Mouse (Mus musculus): Measurements from ENCODE around the gene Gm10283. TPM values are rescaled to one million over a fixed set of nuclear protein-coding genes. Genes with fewer than 3 reads are reported as not detected.
"Not testable (repeated sequence)": the region's sequence is repeated elsewhere in the genome, so short reads cannot be mapped to it uniquely, and the experiment has no call there.

Gene Gm10283
- not detected for total RNA-seq (2021)
- long read RNA-seq, experiment 1: 0 reads
- long read RNA-seq, experiment 2: 0 reads

GRCm38 (mm10) chr8:60503098-60503497 is at the start of gene Gm10283:
TSS of gene Gm10283 (minus strand) at chr8:60503198.
- no peak for DNase-seq (ENCODE audit: low spot score in 2 of 2)

DNA sequence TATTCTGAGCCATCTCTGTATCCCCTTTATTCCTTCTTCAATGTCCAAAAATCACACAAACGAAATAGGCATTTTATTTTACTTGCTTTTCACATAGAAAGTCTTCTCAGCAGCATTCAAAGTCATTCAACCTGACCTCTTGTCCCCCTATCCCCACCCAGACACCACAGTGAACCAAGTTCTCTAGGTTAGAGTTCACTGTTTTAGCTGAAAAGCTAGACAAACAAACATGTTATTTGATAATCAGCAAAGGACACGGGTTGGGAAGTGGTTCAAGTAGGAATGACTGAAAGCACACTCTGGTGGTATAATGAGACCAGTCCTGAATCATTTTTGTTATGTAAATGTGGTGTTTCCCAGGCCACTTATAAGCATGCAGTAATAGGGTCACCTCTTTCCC is 31.9 kb upstream of the Gm10283 start:
- DNase-seq (ENCODE audit: low spot score in 2 of 2): no peak

- no peak for DNase-seq (ENCODE audit: low spot score in 2 of 2)
These were observed 15.3 kb upstream of the Gm10283 start for GRCm38 (mm10) chr8:60518286-60518685.

DNA sequence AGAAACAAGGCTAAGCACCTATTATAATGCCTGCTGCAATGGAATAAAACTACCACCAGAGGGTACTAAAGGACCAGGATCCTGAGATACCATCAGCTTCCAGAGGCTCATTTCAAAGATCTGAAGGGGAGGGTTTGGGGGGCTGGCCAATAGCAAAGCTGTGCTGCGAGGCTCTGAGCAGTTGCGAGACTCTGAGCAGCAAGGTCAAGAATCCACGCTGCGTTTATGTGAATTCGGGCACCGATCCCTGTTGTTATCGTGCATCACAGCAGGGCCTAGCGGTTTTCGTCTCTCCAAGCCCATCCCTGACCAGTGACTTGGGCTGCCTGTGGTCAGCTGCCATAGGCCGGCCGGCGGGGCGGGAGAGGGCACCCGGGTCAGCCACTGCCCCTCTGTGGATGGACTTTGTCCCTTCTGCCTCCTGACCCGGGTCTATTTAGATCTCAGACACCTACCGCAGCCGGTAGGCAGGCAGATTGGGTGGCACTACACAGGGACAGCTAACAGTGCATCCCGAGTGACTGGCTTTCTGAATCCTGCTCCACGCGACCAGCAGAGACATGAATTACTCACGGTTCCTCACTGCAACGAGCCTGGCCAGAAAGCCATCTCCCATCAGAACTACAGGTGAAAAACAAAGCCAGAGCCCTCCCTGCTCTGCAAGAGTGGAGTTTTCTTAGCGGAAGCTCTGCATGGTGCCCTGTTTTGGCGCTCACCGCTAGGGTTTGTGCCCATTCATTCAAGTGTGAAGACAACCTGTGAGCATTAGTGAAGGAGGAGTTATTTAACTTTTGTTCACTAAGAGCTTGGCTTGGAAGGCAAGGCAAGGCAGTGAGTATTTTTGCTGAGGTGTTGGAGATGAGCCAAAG is 2.9 kb upstream of the Gm10283 start, which contains the start of gene Aadat:
TSS of gene Aadat (plus strand) at position 280 of the 869 bp plus-strand sequence.
- DNase-seq (ENCODE audit: low spot score in 2 of 2): peak in 1 of 2 experiments; percentile 67

DNA sequence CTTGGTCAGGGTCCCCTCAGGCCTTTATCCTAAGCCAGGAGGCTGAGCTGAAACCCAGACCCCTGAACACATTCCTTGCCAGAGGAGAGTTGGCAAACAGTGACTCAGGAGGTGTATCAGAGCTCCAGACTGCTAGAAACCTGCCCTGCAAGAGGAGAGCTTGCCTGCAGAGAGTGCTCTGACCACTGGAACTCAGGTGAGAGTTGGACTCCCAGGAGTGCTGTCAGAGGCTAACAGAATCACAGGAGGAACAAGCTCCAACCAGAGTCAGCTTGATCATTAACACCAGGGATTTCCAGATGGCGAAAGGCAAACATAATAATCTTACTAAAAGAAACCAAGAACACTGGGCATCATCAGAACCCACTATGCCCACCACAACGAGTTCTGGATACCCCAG is 8.0 kb downstream of the Gm10283 start:
- DNase-seq (ENCODE audit: low spot score in 2 of 2): not testable (repeated sequence)

DNA sequence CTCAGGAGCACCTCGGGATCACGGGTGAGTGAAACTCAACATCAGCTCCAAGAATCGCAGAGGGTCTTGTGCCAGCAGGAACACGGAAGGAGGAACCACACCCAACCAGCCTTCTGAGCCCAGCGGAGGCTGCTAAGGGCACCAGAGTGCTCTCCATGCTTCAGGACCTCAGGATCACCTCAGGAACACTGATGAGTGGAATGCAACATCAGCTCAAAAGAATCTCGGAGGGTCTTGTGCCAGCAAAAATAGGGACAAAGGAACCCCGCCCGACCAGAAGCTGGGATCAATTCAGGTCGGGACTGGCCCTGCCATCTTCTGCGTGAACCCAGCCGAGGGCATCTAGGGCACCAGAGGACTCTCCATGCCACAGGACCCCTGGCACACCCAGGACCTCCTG is 8.4 kb downstream of the Gm10283 start:
- no peak for DNase-seq (ENCODE audit: low spot score in 2 of 2)

- DNase-seq (ENCODE audit: low spot score in 2 of 2): no peak
These were observed 10.5 kb downstream of the Gm10283 start for GRCm38 (mm10) chr8:60492471-60492870.

DNA sequence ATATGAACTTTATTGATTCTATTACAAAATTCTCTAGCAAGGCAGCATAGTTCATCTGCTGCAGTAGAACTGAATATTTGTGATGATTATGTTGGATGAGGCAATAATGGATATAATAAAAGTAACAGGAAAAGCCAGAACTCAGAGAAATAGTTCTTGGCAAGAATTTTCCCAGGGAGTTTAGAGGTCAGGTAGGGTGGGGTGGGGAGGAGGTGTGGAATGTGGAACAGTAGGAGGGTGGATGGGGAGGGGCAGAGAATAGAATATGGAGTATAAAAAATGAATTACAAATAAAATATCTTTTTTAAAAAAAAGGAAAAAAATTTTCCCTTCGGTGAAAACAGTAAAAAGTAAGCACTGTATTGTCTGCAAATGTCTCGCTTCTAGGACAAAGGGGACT is 11.1 kb downstream of the Gm10283 start:
- no peak for DNase-seq (ENCODE audit: low spot score in 2 of 2)

DNA sequence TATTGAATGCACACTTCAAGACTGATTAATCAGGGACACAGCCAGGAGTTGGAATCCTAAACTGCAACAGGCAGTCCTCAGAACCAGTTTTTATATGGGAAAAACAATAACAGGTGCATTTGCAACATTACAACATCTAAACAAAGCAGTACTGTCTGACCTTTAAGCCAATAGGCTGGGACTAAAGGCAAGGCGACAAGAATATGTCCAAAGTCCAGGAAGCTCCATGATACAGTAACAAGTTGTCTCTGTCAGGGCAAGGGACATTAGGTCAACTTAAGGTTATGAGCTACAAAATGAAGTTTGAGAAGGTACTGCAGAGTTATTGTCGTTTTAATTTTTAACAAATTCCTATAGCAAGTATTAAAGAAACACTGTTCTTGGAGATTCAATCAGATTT is 12.9 kb downstream of the Gm10283 start:
- DNase-seq (ENCODE audit: low spot score in 2 of 2): no peak

GRCm38 (mm10) chr8:60466686-60467335 is 36.2 kb downstream of the Gm10283 start:
- peak; percentile 23 to 59 for DNase-seq (ENCODE audit: low spot score in 2 of 2)

- DNase-seq (ENCODE audit: low spot score in 2 of 2): no peak
These were observed 53.7 kb downstream of the Gm10283 start for GRCm38 (mm10) chr8:60449296-60449695.

DNA sequence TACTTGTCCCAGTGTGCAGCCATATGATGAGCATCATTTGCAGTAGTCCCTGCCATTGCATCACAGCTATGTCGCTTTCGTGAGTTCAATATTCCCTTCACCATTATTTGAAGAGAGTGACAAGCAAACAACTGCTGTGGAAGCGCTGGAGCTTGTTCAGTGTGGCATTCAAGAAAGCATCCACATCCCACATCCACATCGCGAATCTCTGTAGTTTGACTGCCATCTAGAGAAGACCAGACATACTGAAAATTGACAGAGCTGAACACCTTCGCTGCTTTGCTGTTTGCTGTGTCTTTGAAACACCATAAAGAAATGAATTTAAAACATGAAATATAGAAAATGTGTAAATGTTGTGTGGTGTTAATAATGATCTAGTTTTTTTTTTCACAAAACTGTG is 58.0 kb downstream of the Gm10283 start:
- DNase-seq (ENCODE audit: low spot score in 2 of 2): no peak

DNA sequence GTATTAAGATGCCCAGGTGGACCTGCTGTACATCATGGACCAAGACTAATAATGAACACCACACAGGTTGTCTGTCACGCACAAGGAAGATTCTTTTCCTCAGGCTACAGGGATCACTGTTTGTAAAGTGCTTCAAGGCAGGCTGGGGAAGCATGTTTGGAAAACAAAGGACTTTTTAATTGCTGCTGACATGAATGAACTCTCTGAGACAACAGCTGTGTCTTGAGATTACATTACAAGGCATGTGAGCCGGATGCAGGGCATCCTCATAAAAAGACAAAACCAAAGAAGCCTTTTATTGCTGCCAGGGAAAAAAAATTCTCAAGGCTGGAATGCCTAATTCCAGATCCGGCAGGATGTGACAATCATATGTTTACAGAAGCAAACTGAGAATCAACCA is 64.4 kb downstream of the Gm10283 start:
- DNase-seq (ENCODE audit: low spot score in 2 of 2): no peak

DNA sequence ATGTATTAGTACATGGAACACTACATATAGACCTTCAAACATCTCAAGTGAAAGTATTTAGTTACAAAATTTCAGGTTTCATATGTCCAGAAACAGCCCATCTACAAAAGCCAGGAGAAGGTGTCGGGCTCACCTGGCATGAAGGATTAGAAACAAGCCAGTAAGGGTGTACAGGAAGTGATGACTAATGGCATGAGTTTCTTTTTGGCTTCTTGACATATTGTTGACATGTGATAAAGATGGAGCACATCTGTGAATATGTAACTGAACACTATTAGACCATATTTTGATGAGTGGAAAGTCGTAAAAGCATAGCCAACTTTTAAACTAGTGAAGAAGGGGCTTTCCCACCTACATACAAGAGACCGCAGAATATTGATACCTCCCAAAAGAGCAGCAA is 66.1 kb downstream of the Gm10283 start:
- no peak for DNase-seq (ENCODE audit: low spot score in 2 of 2)

- DNase-seq (ENCODE audit: low spot score in 2 of 2): no peak
These were observed 70.3 kb downstream of the Gm10283 start for GRCm38 (mm10) chr8:60432649-60433048.

GRCm38 (mm10) chr8:60406358-60406757 is 96.6 kb downstream of the Gm10283 start:
- DNase-seq (ENCODE audit: low spot score in 2 of 2): no peak

DNA sequence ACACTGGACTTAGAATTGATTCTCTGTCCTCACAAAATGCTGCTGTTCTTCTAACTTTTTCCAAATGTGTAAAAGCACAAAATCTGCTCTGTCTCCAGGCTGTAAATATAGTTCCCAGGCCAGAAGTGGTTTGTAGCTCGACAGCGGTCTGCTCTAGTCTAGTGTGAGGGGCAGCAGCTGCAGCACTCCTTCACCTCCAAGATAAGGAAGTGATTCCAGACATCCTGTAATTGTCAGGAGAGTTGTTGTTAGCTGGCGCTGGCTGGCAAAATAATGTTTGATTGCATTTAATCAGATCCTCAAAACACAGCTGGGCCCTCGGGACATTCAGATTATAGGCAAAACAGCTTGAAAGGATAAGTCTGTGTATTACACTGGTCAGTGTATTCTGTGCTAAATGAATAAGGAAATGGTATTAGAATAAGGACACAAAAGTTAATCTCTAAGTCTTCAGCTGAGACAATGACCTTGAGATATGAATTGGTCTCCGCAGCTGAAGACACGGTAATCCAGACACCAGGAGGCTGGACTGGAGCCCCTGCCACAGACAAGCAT is 97.9 kb downstream of the Gm10283 start:
- DNase-seq (ENCODE audit: low spot score in 2 of 2): no peak

DNA sequence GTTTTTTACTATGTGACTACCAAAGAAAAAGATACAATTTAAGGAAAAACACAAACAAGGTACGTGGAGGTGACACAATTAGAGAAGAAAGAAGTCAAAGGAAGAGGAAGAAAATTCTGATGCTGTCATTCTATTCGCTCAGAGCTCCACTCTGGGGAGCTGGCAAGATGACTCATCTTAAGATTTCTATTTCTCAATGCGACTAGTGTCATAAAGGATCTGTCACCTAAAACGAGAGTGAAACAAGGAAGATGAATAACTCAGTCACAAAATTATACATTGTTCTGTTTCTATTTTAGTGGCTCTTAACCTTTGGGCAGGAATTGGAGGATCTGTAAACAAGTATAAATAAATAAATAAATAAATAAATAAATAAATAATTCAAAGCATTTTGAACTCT is 109.3 kb downstream of the Gm10283 start:
- no peak for DNase-seq (ENCODE audit: low spot score in 2 of 2)

DNA sequence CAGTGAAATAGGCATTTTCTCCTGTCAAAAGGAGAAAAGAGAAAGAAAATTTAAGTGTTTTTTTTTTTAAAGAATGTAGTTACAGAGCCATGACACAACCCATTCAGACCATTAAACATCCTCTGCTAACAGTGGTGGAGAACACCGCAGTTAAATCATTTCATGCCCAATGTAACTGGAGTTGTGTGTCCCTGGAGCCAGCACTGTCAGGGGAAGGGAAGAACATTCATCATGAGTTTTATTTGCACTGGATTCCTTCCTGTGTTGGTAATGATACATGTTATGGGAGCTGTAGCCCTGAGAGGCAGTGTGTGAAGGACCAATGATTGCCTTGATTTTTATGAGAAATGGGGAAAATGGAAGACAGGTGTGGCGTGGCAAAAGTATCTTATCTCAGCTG is 116.4 kb downstream of the Gm10283 start:
- no peak for DNase-seq (ENCODE audit: low spot score in 2 of 2)

All from gastrocnemius, postnatal 4 days (tissue).